Mouse (Mus musculus) layer of hippocampus, postnatal 25 days (tissue): ENCODE measurements around the gene Ssbp1. TPM values are rescaled to one million over a fixed set of nuclear protein-coding genes. Genes with fewer than 3 reads are reported as not detected.

Experiments
- DNase-seq, 2 experiments: peaks; one replicate each; pipeline ENCODE4 v3.0.0; 2022; ENCODE audit warnings: mixed read lengths in 2 of 2, low spot score in 1 of 2; ENCODE audit errors: extremely low spot score in 1 of 2
- total RNA-seq, 2 experiments: library from RNA; stranded (reverse); gene quantifications; 2 replicates each; pipeline ENCODE4 v1.2.3; 2021

Gene Ssbp1
- 10 to 100 TPM; 32.6 to 36.2 TPM for total RNA-seq

GRCm38 (mm10) chr6:40470916-40471719 is at the start of gene Ssbp1:
Ssbp1 (plus strand) TSS chr6:40471352.
- DNase-seq, result peak; percentile 80 to 83

GRCm38 (mm10) chr6:40423013-40423412 is 48.1 kb upstream of the Ssbp1 start:
- no peak for DNase-seq

GRCm38 (mm10) chr6:40423774-40424173 is 47.4 kb upstream of the Ssbp1 start:
- peak in 1 of 2 experiments; percentile 53 for DNase-seq

- no peak for DNase-seq
These were observed 43.7 kb upstream of the Ssbp1 start for GRCm38 (mm10) chr6:40427441-40427840.

GRCm38 (mm10) chr6:40428696-40429095 is 42.5 kb upstream of the Ssbp1 start:
- DNase-seq, result no peak

GRCm38 (mm10) chr6:40429521-40429931 is 41.6 kb upstream of the Ssbp1 start:
- no peak for DNase-seq

GRCm38 (mm10) chr6:40430251-40430650 is 40.9 kb upstream of the Ssbp1 start:
- no peak for DNase-seq

GRCm38 (mm10) chr6:40430878-40431277 is 40.3 kb upstream of the Ssbp1 start:
- no peak for DNase-seq

- no peak for DNase-seq
These were observed 39.8 kb upstream of the Ssbp1 start for GRCm38 (mm10) chr6:40431356-40431755.

GRCm38 (mm10) chr6:40431812-40432211 is 39.3 kb upstream of the Ssbp1 start:
- DNase-seq, result no peak

GRCm38 (mm10) chr6:40432346-40433275 is 38.5 kb upstream of the Ssbp1 start:
- peak; percentile 47 to 65 for DNase-seq

- no peak for DNase-seq
These were observed 36.5 kb upstream of the Ssbp1 start for GRCm38 (mm10) chr6:40434697-40435096.

GRCm38 (mm10) chr6:40435151-40436046 is 35.8 kb upstream of the Ssbp1 start:
- DNase-seq, result peak; percentile 42 to 45

GRCm38 (mm10) chr6:40436047-40436483 is 35.1 kb upstream of the Ssbp1 start, which contains the start of gene E330009J07Rik:
E330009J07Rik (minus strand) TSS chr6:40436135.
- DNase-seq, result peak; percentile 72 to 83

GRCm38 (mm10) chr6:40438936-40439335 is 32.2 kb upstream of the Ssbp1 start, which contains the start of gene Wee2:
Wee2 (plus strand) TSS chr6:40439088.
- no peak for DNase-seq

- DNase-seq, result no peak
These were observed 31.4 kb upstream of the Ssbp1 start for GRCm38 (mm10) chr6:40439731-40440130.

- DNase-seq, result no peak
These were observed 29.9 kb upstream of the Ssbp1 start for GRCm38 (mm10) chr6:40441276-40441675.

GRCm38 (mm10) chr6:40441755-40442154 is 29.4 kb upstream of the Ssbp1 start:
- no peak for DNase-seq

GRCm38 (mm10) chr6:40443281-40443928 is 27.7 kb upstream of the Ssbp1 start:
- no peak for DNase-seq
